Mouse (Mus musculus) right cerebral cortex, postnatal 10 days (tissue): ENCODE results near the gene Dap3.
"Not testable (repeated sequence)": the region's sequence is repeated elsewhere in the genome, so short reads cannot be mapped to it uniquely, and the experiment has no call there.

Experiments used
- DNase-seq, 2 experiments: peaks; one replicate each; pipeline ENCODE4 v3.0.0; 2021; ENCODE audit warnings: low spot score in 2 of 2

Gene Dap3

DNA sequence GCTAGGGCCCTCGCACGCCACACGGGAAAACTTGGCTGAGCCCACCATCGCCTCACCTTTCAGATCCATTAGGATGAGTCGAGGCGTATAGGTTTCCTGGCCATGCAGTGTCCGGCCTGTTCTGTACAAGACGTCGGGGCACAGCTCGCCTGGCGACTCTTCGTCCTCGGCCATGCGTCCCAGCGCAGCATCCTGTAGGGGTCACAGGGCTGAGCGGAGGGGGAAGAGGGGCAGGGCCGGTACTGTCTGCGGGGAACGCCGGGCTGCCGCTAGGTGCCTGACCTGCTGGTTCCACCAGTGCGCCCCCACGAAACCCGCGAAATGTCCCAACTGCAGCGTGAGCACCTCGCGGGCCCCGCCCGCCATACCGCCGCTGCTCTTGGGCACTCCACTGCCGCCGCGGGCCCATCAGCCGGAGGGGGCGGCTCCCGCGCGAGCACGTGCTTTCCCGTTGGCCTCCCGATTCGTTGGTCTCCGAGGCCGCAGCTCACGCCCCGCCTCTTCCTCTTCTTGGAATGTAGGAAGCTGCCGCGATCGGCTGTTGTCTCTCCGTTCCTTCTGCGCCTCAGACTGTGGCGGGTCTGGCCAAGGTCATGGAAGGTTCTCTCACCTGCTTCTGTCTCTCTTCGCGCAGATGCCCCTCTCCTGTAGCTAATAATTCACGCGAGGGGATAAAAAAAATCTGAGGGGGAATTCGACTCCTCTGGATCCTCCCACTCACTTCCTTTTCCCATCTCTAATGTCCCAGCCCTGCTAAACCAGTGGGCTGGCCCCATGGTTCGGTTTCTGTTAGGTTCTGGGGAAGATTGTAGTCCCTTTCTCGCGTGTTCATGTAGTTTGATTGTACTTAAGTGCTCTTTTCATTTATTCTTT, 37.2 kb downstream of the Dap3 start, which contains the start of gene Msto1:
Gene Msto1 (minus strand): TSS at position 489 of the 873 bp plus-strand sequence.
- peak; percentile 95 to 96 for DNase-seq

DNA sequence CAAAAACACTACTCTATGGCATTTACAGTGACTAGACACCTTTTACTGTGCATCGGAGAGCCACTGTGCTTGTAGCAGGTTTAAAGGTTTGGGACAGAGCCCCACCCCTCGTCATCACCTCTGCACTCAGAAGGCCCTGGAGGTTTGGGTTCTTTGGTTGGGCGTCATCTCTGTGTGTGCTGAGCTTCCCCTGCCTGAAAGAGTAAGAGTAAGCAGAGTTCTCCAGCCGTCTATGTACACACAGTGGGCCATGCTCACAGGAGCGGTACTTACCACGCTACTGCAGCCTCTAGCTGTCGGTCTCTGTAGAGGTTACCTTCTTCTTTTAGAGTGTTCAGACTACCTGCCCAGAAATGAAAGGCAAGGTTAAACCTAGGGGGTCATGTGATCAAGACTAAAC, 38.4 kb downstream of the Dap3 start:
- DNase-seq, result no peak

GRCm38 (mm10) chr3:88906393-88907159, 44.4 kb downstream of the Dap3 start:
- DNase-seq, result no peak

DNA sequence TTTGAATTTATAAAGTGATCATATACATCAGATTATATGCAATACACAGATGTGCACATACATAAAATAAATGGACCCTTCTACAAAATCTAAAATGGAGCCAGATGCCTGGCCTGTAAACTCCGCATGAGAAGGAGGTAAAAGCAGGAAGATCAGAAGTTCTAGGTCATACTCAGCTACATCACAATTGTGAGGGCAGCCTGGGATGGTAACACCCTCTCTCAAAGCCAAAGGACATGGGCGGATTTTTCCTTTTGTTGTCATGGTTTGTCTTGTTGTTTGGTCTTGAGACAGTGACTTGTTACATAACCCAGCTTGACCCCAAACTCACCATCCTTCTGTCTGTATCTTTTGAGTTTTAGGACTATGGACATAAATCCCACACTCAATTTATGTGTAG, 45.2 kb downstream of the Dap3 start:
- DNase-seq, result no peak

DNA sequence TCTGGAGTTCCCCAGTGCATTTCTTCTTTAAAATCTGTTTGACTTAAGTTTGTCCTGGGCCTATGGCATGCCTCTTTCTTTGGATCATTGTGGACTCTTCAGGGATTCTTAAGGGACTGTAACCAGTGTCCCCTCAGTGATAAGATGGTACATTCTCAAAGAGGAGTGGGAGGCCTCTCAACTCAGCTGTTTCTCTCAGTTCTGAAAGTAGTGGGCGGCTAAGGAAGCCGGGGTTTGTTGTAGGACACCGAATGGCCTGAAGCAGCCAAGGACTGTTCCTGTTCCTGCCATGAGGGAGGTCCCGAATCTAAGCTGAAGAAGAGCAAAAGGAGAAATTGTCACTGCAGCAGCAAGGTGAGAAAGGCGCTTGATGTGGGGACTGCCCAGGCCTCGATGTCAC, 45.8 kb downstream of the Dap3 start:
- no peak for DNase-seq

DNA sequence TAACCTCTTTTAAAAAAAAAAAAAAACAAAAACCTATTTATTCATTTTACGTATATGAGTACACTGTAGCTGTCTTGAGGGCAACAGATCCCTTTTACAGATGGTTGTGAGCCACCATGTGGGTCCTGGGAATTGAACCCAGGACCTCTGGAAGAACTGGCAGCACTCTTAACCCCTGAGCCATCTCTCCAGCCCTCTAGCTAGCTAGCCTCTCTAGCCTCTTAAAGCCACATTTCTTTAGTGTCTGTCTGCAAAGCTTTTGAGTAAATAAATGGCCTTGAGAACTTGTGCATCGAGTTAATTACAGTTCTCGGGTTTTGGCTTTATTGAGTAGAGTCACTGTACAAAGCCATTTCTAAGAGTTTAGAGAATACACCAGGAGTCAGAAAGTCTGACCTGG, 46.2 kb downstream of the Dap3 start:
- DNase-seq, result no peak

- DNase-seq, result not testable (repeated sequence)
Measured at GRCm38 (mm10) chr3:88893011-88893410, 58.0 kb downstream of the Dap3 start.

- DNase-seq, result not testable (repeated sequence)
Measured at GRCm38 (mm10) chr3:88882536-88882935, 68.4 kb downstream of the Dap3 start.
